ENCODE assay signal across 8 mouse cellular contexts in genomic region chr17:88462658-88463057, GRCm38 (mm10). TPM values are rescaled to one million over a fixed set of nuclear protein-coding genes. Genes with fewer than 3 reads are reported as not detected.
A peak's percentile ranks its signal among the peaks of the same experiment; 100 is the strongest.
DNase-seq lines count a peak whose midpoint lies in the region; TF ChIP-seq lines count a peak whose summit lies in the region.

No protein-coding gene starts in this region.

- peak overlapping the region; percentile 30; the same call in 1 of the 2 replicates for H3K27ac ChIP-seq in cerebellum, adult 2 months (ENCODE audit: insufficient read depth, low read length)
- peak overlapping the region; percentile 28; the same call in 1 of the 2 replicates for H3K27ac ChIP-seq in bone marrow macrophage, adult 2 months (ENCODE audit: insufficient read depth, low read depth, low read length)

- WGBS in cerebellum, adult 2 months = 24% methylated on average over 5 of the region's 5 CpGs

- intact Hi-C loops in heart, postnatal 25 days (cut with DNase I) = no loop called here

- H3K4me3 ChIP-seq in cerebellum, adult 2 months (replicated peaks; ENCODE audit: insufficient read depth, low read depth, low read length) = no peak overlapping the region
- H3K4me3 ChIP-seq in bone marrow macrophage, adult 2 months (ENCODE audit: insufficient read depth, low read length) = no peak overlapping the region

- H3K4me1 ChIP-seq in cerebellum, adult 2 months (ENCODE audit: control insufficient read depth, insufficient read depth, low read length) = peaks cover 7% of the 10 kb centered on the region; the same call in 1 of the 2 replicates
- H3K4me1 ChIP-seq in bone marrow macrophage, adult 2 months (ENCODE audit: control insufficient read depth, insufficient read depth, low read length) = peaks cover 21% of the 10 kb centered on the region

- no peak for TF ChIP-seq POLR2A in cerebellum, adult 2 months (IDR thresholded peaks at IDR 0.05; ENCODE audit: borderline replicate concordance, insufficient read depth, low read length)
- TF ChIP-seq POLR2A in bone marrow macrophage, adult 2 months (IDR thresholded peaks at IDR 0.05; ENCODE audit: borderline replicate concordance, low read depth, low read length) = no peak

- H3K27me3 ChIP-seq in cerebellum, adult 2 months (ENCODE audit: control insufficient read depth, insufficient read depth, low read length) = no peaks in the 10 kb centered on the region

- DNase-seq in cerebellum, adult 2 months = peak; percentile 57 to 73
- no peak for DNase-seq in cerebellum, postnatal 4 days (ENCODE audit: low spot score in 2 of 2)
- DNase-seq in heart, postnatal 25 days (ENCODE audit: low spot score) = peak; percentile 36
- peak; percentile 72 for DNase-seq in lung, postnatal 25 days (ENCODE audit: low spot score)
- no peak for DNase-seq in T-cell, adult 2 months (ENCODE audit: low spot score)
- DNase-seq in neural tube, embryonic 10.5 days (ENCODE audit: extremely low spot score, low spot score) = no peak
- no peak for DNase-seq in spleen, postnatal 14 days (ENCODE audit: low spot score in 2 of 2)

- TF ChIP-seq CTCF in cerebellum, adult 2 months (IDR thresholded peaks at IDR 0.05; ENCODE audit: borderline replicate concordance, insufficient read depth, low read depth, low read length) = no peak
- TF ChIP-seq CTCF in bone marrow macrophage, adult 2 months (IDR thresholded peaks at IDR 0.05; ENCODE audit: low read depth, low read length) = no peak

RNA-seq across cellular contexts. Expression of gene Foxn2, which starts 22.1 kb away (rescaled TPM):
- 20.1 and 21.5 TPM in 2 replicates for polyA plus RNA-seq in cerebellum, adult 2 months (2012; rRNA removed)
- polyA plus RNA-seq in bone marrow macrophage, adult 2 months (2012; ENCODE audit: insufficient read depth, insufficient read length, missing spikeins) = 30.1 and 32.5 TPM in 2 replicates
- total RNA-seq in heart, postnatal 25 days (2021) = 10 to 100 TPM in 1 of 2 experiments, 1 to 10 TPM in 1; 9.3 to 10.2 TPM

Comparison
In these comparisons a context has a peak if more than half of its experiments do, and no peak if none do; other contexts are left out.
1. DNase-seq: peak in cerebellum, adult 2 months (2 of 2), heart, postnatal 25 days (single experiment) and lung, postnatal 25 days (single experiment); none in cerebellum, postnatal 4 days (0 of 2), T-cell, adult 2 months (single experiment), neural tube, embryonic 10.5 days (single experiment) and spleen, postnatal 14 days (0 of 2).